Mouse (Mus musculus) activated CD4-positive, CD25-positive, alpha-beta regulatory T cell, adult 4 months (primary cell): Measurements from ENCODE around the gene Olfr20. TPM values are rescaled to one million over a fixed set of nuclear protein-coding genes. Genes with fewer than 3 reads are reported as not detected.
"Not testable (repeated sequence)": the region's sequence is repeated elsewhere in the genome, so short reads cannot be mapped to it uniquely, and the experiment has no call there.

ENCODE experiments used
- ATAC-seq: one replicate; pipeline ENCODE4 v1.8.0; 2017
- polyA plus RNA-seq, 2 experiments: library from polyadenylated mRNA; unstranded; fragments of 100-300 nt; shearing (Covaris generic); gene quantifications; one replicate each; pipeline ENCODE4 v1.2.1; 2017

Olfr20 gene
- not detected for polyA plus RNA-seq

DNA sequence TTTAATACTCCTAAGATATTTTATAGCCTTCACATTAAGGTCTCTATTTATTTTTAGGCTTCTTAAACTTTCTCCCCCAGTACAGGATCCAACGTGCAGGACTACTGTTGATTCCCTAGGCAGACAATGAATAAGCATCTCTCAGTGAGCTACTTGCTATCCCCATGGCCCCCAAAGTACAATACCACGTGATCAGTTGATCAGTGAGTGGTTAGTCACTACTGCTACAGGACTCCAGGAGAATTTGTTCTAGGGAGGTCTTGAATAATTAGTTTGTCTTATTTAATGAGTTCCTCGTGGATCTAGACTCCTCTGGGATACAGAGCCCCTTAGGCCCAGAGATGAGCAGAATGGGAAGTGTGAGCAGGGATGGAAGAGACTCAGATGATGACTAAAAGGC is at the start of gene Olfr20:
Olfr20 (plus strand) TSS at position 301 of the 400 bp plus-strand sequence.
- no peak for ATAC-seq

DNA sequence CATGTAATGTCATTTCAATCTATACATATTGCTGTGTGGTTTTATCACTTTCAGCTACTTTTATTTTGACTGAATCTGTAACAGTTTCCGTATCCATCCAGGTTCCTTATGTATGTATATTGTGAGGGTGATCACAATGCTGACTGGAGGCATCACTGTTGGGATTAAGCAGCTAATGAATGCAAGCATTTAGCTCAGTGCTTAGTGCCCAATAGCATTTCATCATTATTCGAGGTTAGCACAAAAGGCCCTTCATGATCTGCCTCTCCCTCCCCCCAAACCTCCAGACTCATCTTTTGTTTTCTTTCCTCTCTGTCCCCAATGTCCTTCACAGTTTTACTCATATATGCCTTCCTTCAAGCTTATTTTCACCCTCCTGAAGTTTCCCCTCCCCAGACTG is 47.5 kb upstream of the Olfr20 start:
- ATAC-seq, result no peak

DNA sequence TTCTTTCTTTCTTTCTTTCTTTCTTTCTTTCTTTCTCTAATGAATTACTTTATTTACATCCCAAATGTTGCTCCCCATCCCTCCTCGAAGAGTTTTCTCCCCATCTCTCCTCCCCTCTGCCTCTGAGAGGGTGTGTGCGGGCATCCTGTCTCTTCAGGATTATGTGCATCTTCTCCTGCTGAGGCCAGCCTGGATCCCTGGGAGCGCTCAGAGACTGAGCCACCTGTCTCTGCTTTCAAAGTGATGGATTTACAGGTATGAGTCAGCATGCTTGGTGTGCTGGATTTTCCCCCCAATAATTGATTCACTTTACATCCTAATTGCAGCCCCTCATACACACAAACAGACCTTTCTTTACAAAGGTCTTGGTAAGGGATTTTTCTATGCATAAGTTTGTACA is 34.6 kb upstream of the Olfr20 start:
- ATAC-seq, result no peak

DNA sequence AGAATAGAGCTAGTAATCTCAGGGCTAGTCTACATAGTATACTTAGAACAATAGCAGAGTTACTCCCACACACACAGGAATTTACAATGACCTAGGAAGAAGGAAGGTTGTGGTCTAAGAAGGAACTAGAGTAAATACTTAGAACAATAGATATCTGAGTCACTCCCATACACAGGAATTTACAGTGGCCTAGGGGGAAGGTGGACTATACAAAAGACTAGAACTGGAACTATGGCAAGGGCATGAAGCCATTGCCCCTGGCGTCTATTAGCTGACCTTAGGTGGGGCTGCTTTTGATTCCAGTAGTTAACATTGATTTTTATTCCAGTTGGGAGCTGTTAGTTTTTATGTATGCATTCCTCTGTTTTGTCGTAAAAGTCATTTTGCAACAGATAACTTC is 32.0 kb upstream of the Olfr20 start:
- not testable (repeated sequence) for ATAC-seq

DNA sequence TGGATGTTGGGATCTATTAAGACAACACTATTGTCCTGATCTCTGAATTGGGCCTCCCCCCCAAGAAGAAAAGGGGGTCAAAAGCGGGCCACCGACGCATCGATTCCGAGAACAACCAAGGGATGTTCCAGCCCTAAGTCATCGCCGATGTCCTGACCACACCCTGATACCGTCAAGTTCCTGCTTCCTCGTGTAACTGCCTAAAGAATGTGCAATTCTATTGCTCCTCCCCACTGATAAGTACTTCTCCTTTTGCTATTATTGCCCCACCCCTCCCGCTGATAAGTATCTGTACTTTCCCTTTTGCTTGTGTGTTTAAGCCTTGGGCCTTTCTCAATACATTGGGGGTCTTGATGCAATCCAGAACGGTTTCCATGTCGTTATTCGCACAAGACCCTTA is 29.5 kb upstream of the Olfr20 start:
- ATAC-seq, result not testable (repeated sequence)

DNA sequence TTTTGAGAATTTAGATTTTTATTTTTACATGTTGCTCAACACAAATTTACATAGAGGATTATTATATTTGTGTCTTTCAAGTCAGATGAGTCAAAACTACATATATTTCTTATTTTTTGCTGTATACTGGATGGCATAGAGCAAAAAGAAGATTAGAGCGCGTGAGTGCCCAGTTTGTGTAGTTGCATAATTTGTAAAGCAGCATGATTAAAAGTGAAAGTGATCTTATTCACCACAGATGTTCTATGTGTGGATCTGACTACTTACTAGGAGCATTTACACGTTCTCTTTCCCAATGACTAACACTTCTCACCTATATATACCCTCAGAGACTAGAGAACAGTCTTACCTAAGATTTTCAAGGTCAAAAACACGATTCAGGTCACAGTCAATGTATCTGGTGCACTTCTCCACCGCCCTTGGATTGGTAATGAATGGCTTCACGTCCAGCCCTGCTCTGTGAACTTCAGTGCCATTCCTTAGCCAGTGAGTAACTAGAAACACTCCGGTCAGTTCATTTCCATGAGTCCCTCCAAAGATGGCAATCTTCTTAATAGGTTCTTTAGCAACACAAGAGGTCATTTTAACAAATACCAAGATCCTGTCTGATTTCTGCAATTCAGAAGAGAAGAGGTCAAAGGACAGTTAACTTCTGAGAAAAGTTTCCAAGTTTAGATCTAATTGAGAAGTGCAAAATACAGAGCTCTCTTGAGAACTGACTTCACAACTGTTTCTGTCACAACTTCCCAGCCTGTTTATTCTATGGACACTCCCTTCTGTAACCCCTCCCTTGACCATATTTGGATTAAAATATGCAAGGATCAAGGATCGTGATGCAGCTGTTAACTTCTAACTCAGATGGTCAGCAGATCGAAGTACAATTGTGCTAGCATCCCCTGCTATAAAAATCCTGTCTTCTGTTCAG is 26.4 kb upstream of the Olfr20 start:
- no peak for ATAC-seq

DNA sequence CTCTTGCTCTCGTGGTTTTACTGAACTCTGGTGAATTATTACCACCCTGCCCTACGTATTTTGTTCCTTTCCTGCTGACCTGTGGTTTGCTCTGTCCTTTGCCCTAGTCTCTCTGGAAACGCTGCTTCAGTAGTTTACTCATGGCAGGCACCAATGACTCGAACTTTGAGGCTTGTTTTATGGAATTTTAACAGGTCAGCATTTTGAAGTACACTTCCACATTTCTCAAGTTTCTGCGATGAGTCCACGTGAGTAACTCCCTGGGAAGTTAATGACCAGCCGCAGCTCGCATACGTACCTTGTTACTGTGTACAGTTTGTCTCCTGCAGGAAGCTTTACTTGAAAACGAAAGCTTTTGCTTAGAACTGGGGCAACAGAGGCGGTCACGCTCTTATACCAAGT is 24.1 kb upstream of the Olfr20 start:
- ATAC-seq, result no peak

DNA sequence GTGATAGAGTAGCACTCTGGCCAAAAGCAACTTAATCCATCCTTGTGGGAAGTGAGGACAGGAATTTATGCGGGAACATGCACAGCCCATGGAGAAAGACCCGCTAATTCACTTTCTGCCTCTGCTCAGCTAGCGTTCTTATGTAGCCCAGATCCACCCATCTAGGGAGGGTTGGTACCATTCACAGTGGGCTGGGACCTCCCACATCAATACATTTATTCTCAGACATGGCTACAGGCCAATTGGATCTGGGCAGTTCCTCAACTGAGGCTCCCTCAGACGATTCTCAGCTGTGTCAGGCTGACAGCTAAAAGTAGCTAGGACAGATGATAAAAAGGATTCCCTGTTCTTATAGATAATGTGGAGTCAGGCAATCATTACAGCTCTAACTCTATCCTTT is 23.2 kb upstream of the Olfr20 start:
- ATAC-seq, result no peak

DNA sequence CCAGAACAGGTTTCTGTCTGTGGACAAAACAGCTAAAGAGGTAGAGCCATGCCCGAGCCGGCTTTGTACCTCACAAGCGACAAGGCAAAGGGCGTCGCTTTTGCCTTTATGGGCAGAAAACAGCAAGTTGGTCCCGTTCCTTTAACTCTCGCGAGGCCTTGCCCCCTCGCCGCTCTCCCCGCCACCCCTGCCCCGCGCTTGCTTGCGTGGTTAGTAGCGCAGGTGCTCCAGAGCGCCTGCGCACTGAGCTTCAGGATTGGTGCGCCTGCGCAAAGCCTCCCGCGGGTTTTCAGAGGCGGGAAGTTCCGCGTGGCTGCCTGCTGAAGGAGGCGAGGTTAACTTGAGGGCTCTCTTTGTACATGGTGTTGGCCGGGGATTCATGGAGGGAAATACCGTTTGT is 21.1 kb upstream of the Olfr20 start, which contains the start of the genes Aspa, Gm49340 and Spata22:
Aspa (minus strand) TSS at position 155 of the 400 bp plus-strand sequence.
Gm49340 (plus strand) TSS at position 300 of the 400 bp plus-strand sequence.
Spata22 (plus strand) TSS at position 300 of the 400 bp plus-strand sequence.
- no peak for ATAC-seq

DNA sequence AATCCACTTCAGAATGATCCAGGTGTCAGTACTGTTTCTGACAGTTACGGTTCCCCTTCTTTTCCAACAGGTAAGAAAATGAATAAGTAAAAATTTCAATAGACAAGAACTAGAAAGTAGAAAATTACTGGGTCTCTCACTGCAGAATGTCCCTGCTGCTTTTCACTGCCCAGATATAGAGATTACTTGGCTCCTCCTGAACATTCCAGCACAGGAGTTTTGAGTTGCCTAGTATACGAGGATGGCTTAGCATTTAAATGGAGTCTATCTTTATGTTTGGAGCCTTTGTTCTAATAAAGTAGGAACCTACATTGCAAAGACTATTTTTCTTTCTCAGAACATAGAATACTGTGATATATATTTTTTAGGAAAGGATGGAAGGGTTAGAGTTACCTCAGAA is 17.2 kb upstream of the Olfr20 start:
- ATAC-seq, result no peak

DNA sequence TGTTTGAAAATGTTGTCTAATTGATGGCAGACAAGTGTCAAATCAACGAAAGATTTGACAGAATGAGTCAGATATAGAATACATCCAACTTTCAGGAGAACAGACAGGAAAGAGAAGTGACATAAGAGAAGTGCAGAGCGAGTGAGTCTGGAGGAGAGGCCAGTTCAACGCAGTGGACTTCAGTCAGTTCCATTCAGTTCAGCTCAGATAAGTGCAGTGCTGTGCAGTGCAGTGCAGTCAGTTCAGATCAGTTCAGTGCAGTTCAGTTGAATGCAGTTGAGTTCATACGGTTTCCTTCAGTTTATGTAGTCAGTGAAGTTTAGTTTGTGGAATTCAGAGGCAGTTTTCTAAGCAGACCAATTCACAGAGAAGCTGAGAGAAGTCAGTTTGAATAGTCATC is 13.7 kb upstream of the Olfr20 start:
- ATAC-seq, result no peak

DNA sequence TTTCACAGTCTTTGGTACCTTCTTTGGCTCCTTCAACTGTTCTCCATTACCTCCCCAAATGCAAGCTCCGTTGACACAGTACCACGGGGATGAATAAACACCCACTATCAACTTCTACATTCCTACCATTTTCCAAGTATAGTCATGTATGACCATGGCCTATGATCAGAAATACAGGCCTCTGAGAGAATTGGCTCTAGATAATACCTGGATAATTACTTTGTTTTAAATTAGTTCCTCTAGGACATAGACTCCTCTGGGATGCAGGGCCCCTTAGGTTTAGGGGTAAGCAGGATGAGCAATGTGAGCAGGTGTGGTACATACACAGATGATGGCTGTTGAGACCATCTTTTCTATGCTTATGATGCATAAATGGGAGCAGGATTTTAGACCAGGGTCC is 20.4 kb downstream of the Olfr20 start, which contains the start of gene Olfr376:
Olfr376 (plus strand) TSS at position 301 of the 400 bp plus-strand sequence.
- ATAC-seq, result no peak

DNA sequence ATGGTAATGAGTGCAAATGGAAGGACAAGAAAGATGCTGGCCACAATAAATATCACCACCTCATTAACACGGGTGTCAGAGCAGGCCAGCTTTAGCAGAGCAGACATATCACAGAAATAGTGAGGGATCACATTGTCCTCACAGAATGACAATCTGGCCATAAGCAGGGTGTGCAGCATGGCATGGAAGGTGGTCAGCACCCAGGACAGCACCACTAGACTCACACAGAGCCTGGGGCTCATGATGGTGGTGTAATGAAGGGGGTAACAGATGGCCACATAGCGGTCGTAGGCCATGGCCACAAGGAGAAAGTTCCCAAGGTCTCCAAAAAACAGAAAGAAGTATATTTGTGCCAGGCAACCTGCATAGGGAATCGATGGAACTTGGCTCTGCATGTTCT is 44.8 kb downstream of the Olfr20 start:
- no peak for ATAC-seq

DNA sequence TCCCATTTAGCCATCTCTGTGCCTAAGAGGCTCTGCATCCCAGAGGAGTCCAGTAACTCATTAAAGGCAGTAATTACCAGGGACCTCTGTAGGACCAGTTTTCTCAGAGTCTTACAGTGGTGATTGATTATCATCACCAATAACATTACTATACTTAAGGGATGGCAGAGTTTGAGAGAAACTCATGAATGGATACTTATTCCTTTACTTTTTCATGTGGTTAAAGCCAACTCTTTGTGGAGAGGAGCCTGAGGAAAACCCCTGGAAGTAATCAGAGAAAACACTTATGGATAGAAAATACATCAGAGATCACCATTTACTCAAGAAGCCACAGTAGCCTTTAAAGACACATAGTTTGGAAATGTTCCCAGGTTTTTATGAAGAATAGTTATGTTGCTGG is 48.9 kb downstream of the Olfr20 start, which contains the start of gene Olfr1:
Olfr1 (minus strand) TSS at position 101 of the 400 bp plus-strand sequence.
- ATAC-seq, result no peak

Other genes starting within 250 kb of the Olfr20 start
- gene Haspin, start 212.5 kb upstream of the Olfr20 start, polyA plus RNA-seq, result 1 to 10 TPM; 8.6 to 8.7 TPM
- gene P2rx5, start 190.4 kb upstream of the Olfr20 start, polyA plus RNA-seq, result under 1 TPM in 1 of 2 experiments, not detected in 1; 0.19 TPM
- gene Emc6, start 173.7 kb upstream of the Olfr20 start, polyA plus RNA-seq, result 10 to 100 TPM; 50.2 to 65.2 TPM
- 10 to 100 TPM; 20.6 to 28.4 TPM for gene Tax1bp3, start 173.7 kb upstream of the Olfr20 start, polyA plus RNA-seq
- gene Ctns, start 151.7 kb upstream of the Olfr20 start, polyA plus RNA-seq, result 1 to 10 TPM; 8.6 to 8.9 TPM
- 1 to 10 TPM; 2.7 to 2.8 TPM for gene Shpk, start 151.3 kb upstream of the Olfr20 start, polyA plus RNA-seq
- gene Trpv1, start 116.5 kb upstream of the Olfr20 start, polyA plus RNA-seq, result not detected
- under 1 TPM in 1 of 2 experiments, not detected in 1; 0.09 TPM for gene Trpv3, start 83.4 kb upstream of the Olfr20 start, polyA plus RNA-seq
- under 1 TPM in 1 of 2 experiments, not detected in 1; 0.08 TPM for gene Aspa, start 21.2 kb upstream of the Olfr20 start, polyA plus RNA-seq
- not detected for gene Gm49340, start 21.0 kb upstream of the Olfr20 start, polyA plus RNA-seq
- not detected for gene Spata22, start 21.0 kb upstream of the Olfr20 start, polyA plus RNA-seq
- not detected for gene Olfr376, start 20.5 kb downstream of the Olfr20 start, polyA plus RNA-seq
- gene Olfr1, start 48.8 kb downstream of the Olfr20 start, polyA plus RNA-seq, result not detected
- gene Olfr378, start 77.7 kb downstream of the Olfr20 start, polyA plus RNA-seq, result not detected
- gene Olfr380, start 106.7 kb downstream of the Olfr20 start, polyA plus RNA-seq, result not detected
- gene Olfr381, start 140.8 kb downstream of the Olfr20 start, polyA plus RNA-seq, result not detected
- gene Olfr382, start 166.4 kb downstream of the Olfr20 start, polyA plus RNA-seq, result not detected
- not detected for gene Olfr385, start 242.2 kb downstream of the Olfr20 start, polyA plus RNA-seq
- not detected for gene Olfr384, start 247.8 kb downstream of the Olfr20 start, polyA plus RNA-seq